Comparison of ENCODE assay signal across 21 mouse cellular contexts in genomic region chr11:44543593-44543992, GRCm38 (mm10). TPM values are rescaled to one million over a fixed set of nuclear protein-coding genes. Genes with fewer than 3 reads are reported as not detected.
A peak's percentile ranks its signal among the peaks of the same experiment; 100 is the strongest.
DNase-seq lines count a peak whose midpoint lies in the region; ATAC-seq and TF ChIP-seq lines count a peak whose summit lies in the region.
"Had no signal": no experiment of that assay in that cellular context is flagged by ENCODE, and none has a peak within 500 bp of the region (broad histone marks: within the 10 kb centered on the region; RNA-seq: fewer than 3 reads in every experiment).

No protein-coding gene starts in this region.

- WGBS in spleen, adult 2 months = 74% methylated on average over 5 of the region's 5 CpGs
- WGBS in liver, embryonic 13.5 days (ENCODE audit: insufficient replicate concordance) = 78% methylated on average over 5 of the region's 5 CpGs
- 54% methylated on average over 5 of the region's 5 CpGs for WGBS in cerebellum, adult 2 months
- 77% methylated on average over 5 of the region's 5 CpGs for WGBS in forebrain, embryonic 15.5 days

- H3K27ac ChIP-seq in spleen, adult 2 months (ENCODE audit: insufficient read depth, low read length) = peak overlapping the region; percentile 80
- peak overlapping the region; percentile 24 for H3K27ac ChIP-seq in liver, embryonic 13.5 days
- H3K27ac ChIP-seq in cerebellum, adult 2 months (ENCODE audit: insufficient read depth, low read length) = no peak overlapping the region
- no peak overlapping the region for H3K27ac ChIP-seq in forebrain, embryonic 15.5 days (replicated peaks)
- H3K27ac ChIP-seq: forebrain, embryonic 13.5 days; heart, embryonic 13.5 days; limb, embryonic 13.5 days; midbrain, embryonic 10.5 days had no signal

- no peak for TF ChIP-seq POLR2A in spleen, adult 2 months (IDR thresholded peaks at IDR 0.05; ENCODE audit: low read depth, low read length)
- TF ChIP-seq POLR2A in cerebellum, adult 2 months (IDR thresholded peaks at IDR 0.05; ENCODE audit: borderline replicate concordance, insufficient read depth, low read length) = no peak

- H3K9ac ChIP-seq in liver, embryonic 13.5 days = no peak overlapping the region
- no peak overlapping the region for H3K9ac ChIP-seq in forebrain, embryonic 15.5 days (replicated peaks)
- H3K9ac ChIP-seq: forebrain, embryonic 13.5 days; heart, embryonic 13.5 days; limb, embryonic 13.5 days had no signal

- no peak for TF ChIP-seq CTCF in spleen, adult 2 months (IDR thresholded peaks at IDR 0.05; ENCODE audit: extremely low read depth, insufficient read depth, insufficient read length, insufficient replicate concordance)
- no peak for TF ChIP-seq CTCF in cerebellum, adult 2 months (IDR thresholded peaks at IDR 0.05; ENCODE audit: borderline replicate concordance, insufficient read depth, low read depth, low read length)

- peak; percentile 23 for DNase-seq in kidney, adult 11 months
- no peak for DNase-seq in kidney, postnatal 10 days
- DNase-seq in spleen, adult 2 months (ENCODE audit: low read depth in 1 of 2, low spot score in 2 of 2) = no peak
- DNase-seq in spleen, postnatal 4 days (ENCODE audit: low spot score in 2 of 2) = no peak
- no peak for DNase-seq in liver, embryonic 13.5 days
- DNase-seq in cerebellum, adult 2 months = no peak
- DNase-seq: adrenal gland, adult 8-10 months; cerebellum, postnatal 14 days; gastrocnemius, postnatal 10 days; heart, adult 18-20 months; lung, adult 2 months; lung, postnatal 36 days; thymus, postnatal 4 days had no signal

- H3K27me3 ChIP-seq in spleen, adult 2 months (ENCODE audit: control insufficient read depth, insufficient read depth, low read length) = no peaks in the 10 kb centered on the region
- H3K27me3 ChIP-seq in liver, embryonic 13.5 days = no peaks in the 10 kb centered on the region
- H3K27me3 ChIP-seq in cerebellum, adult 2 months (ENCODE audit: control insufficient read depth, insufficient read depth, low read length) = no peaks in the 10 kb centered on the region
- H3K27me3 ChIP-seq in forebrain, embryonic 15.5 days = no peaks in the 10 kb centered on the region
- H3K27me3 ChIP-seq: forebrain, embryonic 13.5 days; heart, embryonic 13.5 days; limb, embryonic 13.5 days had no signal

- ATAC-seq in liver, embryonic 13.5 days (ENCODE audit: low read depth) = no peak
- no peak for ATAC-seq in forebrain, embryonic 15.5 days (replicated peaks)
- ATAC-seq: forebrain, embryonic 13.5 days; hindbrain, embryonic 16.5 days; intestine, postnatal 0 days had no signal

- no peak overlapping the region for H3K4me3 ChIP-seq in spleen, adult 2 months (ENCODE audit: extremely low read depth, insufficient read depth, insufficient read length)
- H3K4me3 ChIP-seq in liver, embryonic 13.5 days (replicated peaks) = no peak overlapping the region
- no peak overlapping the region for H3K4me3 ChIP-seq in cerebellum, adult 2 months (replicated peaks; ENCODE audit: insufficient read depth, low read depth, low read length)
- no peak overlapping the region for H3K4me3 ChIP-seq in forebrain, embryonic 15.5 days
- H3K4me3 ChIP-seq: erythroblast, embryonic 14.5 days; forebrain, embryonic 13.5 days; heart, embryonic 13.5 days; limb, embryonic 13.5 days; midbrain, embryonic 10.5 days had no signal

- H3K9me3 ChIP-seq in liver, embryonic 13.5 days (replicated peaks) = no peaks in the 10 kb centered on the region
- no peaks in the 10 kb centered on the region for H3K9me3 ChIP-seq in forebrain, embryonic 15.5 days
- H3K9me3 ChIP-seq: forebrain, embryonic 13.5 days; heart, embryonic 13.5 days; limb, embryonic 13.5 days; midbrain, embryonic 10.5 days had no signal

- H3K36me3 ChIP-seq in spleen, adult 2 months (ENCODE audit: control insufficient read depth, insufficient read depth, low read length) = peaks cover 15% of the 10 kb centered on the region
- peaks cover 96% of the 10 kb centered on the region for H3K36me3 ChIP-seq in liver, embryonic 13.5 days
- H3K36me3 ChIP-seq in forebrain, embryonic 15.5 days = peaks cover 6% of the 10 kb centered on the region

- no peak overlapping the region for H3K4me2 ChIP-seq in liver, embryonic 13.5 days
- no peak overlapping the region for H3K4me2 ChIP-seq in forebrain, embryonic 15.5 days (replicated peaks)
- H3K4me2 ChIP-seq: forebrain, embryonic 13.5 days; heart, embryonic 13.5 days; limb, embryonic 13.5 days had no signal

- peaks cover 41% of the 10 kb centered on the region for H3K4me1 ChIP-seq in spleen, adult 2 months (ENCODE audit: control insufficient read depth, insufficient read depth, insufficient read length)
- peaks cover 41% of the 10 kb centered on the region for H3K4me1 ChIP-seq in liver, embryonic 13.5 days (replicated peaks)
- H3K4me1 ChIP-seq in cerebellum, adult 2 months (ENCODE audit: control insufficient read depth, insufficient read depth, low read length) = peaks cover 16% of the 10 kb centered on the region
- H3K4me1 ChIP-seq in forebrain, embryonic 15.5 days = no peaks in the 10 kb centered on the region

RNA-seq across cellular contexts. Expression of gene Rnf145, which starts 24.8 kb away (rescaled TPM):
- 65.5 and 191 TPM in 2 replicates for polyA plus RNA-seq in spleen, adult 2 months (2012; rRNA removed)
- polyA plus RNA-seq in liver, embryonic 13.5 days (2015; fragmentation: Nextera tagmentation; extraction: Ambion mirVana) = 45.9 and 47.8 TPM in 2 replicates
- polyA plus RNA-seq in cerebellum, adult 2 months (2012; rRNA removed) = 94.2 and 94.6 TPM in 2 replicates
- 96.6 and 99.2 TPM in 2 replicates for polyA plus RNA-seq in forebrain, embryonic 15.5 days (2015; fragmentation: Nextera tagmentation; extraction: Ambion mirVana)

Comparison
In these comparisons a context has a peak if more than half of its experiments do, and no peak if none do; other contexts are left out.
1. H3K27ac ChIP-seq: peak in spleen, adult 2 months (single experiment) and liver, embryonic 13.5 days (single experiment); none in cerebellum, adult 2 months (single experiment) and forebrain, embryonic 15.5 days (single experiment).